Mouse (Mus musculus): ENCODE measurements around the gene Igf2bp2.

- no peak for TF ChIP-seq POLR2A (IDR thresholded peaks at IDR 0.05; ENCODE audit: control insufficient read depth, low read depth, low read length)
- TF ChIP-seq CTCF (IDR thresholded peaks at IDR 0.05; ENCODE audit: control insufficient read depth, insufficient read depth, insufficient replicate concordance, low read depth, low read length), result no peak
These were observed 42.0 kb downstream of the Igf2bp2 start for GRCm38 (mm10) chr16:22121109-22121508.

All from testis, adult 2 months (tissue).